Mouse (Mus musculus) hindbrain, embryonic 12.5 days (tissue): ENCODE data around the gene Kcnma1. TPM values are rescaled to one million over a fixed set of nuclear protein-coding genes. Genes with fewer than 3 reads are reported as not detected.
A peak's percentile ranks its signal among the peaks of the same experiment; 100 is the strongest.

Experiments used
- ATAC-seq: fragments of 200-750 bp; cut with Nextera tagmentation; 2 replicates; pipeline ENCODE4 v1.8.0; 2017; ENCODE audit warnings: moderate TSS enrichment; ENCODE audit not compliant: low FRiP score
- H3K27ac ChIP-seq: fragments of 300-500 bp; sonication (generic); 2 replicates; pipeline ENCODE4 v1.5.1; 2016; ENCODE audit warnings: mild to moderate bottlenecking
- H3K27me3 ChIP-seq: fragments of 300-500 bp; sonication (generic); 2 replicates; pipeline ENCODE4 v1.6.1; 2016; ENCODE audit warnings: mild to moderate bottlenecking
- H3K36me3 ChIP-seq: fragments of 300-500 bp; sonication (generic); 2 replicates; pipeline ENCODE4 v1.6.1; 2016; ENCODE audit warnings: mild to moderate bottlenecking
- H3K4me1 ChIP-seq: fragments of 300-500 bp; sonication (generic); 2 replicates; pipeline ENCODE4 v1.6.1; 2016
- H3K4me2 ChIP-seq: fragments of 300-500 bp; sonication (generic); replicated peaks from 2 replicates; pipeline ENCODE4 v1.6.1; 2016; ENCODE audit warnings: mild to moderate bottlenecking
- H3K4me3 ChIP-seq: fragments of 300-500 bp; sonication (generic); 2 replicates; pipeline ENCODE4 v1.5.1; 2016; ENCODE audit warnings: mild to moderate bottlenecking
- H3K9ac ChIP-seq: fragments of 300-500 bp; sonication (generic); 2 replicates; pipeline ENCODE4 v1.6.1; 2016; ENCODE audit warnings: mild to moderate bottlenecking, moderate library complexity
- H3K9me3 ChIP-seq: fragments of 300-500 bp; sonication (generic); replicated peaks from 2 replicates; pipeline ENCODE4 v1.6.1; 2016; ENCODE audit warnings: mild to moderate bottlenecking
- WGBS: fragments of 180-500 bp; shearing (Covaris S2); methylation state at CpG from one replicate; pipeline ENCODE4 v1.1.7; 2016; 5-methylcytosine and 5-hydroxymethylcytosine counted together
- polyA plus RNA-seq: library from polyadenylated mRNA; unstranded; fragments of >200 nt; fragmentation: Nextera tagmentation; extraction: Ambion mirVana; gene quantifications from 2 replicates; pipeline ENCODE4 v1.2.1, GENCODE M21; 2016

Kcnma1 gene
- polyA plus RNA-seq, result 4.3 and 5.0 TPM in 2 replicates

DNA sequence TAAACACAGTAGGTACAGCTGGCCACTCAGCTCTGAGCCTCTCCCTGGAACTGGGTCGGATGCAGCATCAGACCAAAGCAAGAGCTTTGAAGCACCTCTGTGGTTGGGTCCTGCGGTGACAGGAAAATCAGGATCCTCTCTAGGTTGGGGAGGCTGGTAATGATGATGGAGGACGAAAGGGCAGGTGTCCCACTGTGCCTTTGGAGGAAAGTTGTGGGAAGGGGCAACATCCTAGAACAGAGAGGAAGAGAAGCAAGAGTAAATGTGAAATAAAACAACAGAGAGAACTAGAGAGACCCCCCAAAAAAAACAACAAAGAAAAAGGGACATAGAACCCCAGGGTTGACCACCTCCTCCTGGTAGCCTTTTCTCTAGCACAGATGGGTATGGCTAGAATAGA lies at the start of gene Kcnma1:
TSS of gene Kcnma1 (minus strand) at position 101 of the 400 bp plus-strand sequence.
- Histone ChIP-seq H3K4me2 (no peak within 1 kb of the TSS), H3K4me3 (no peak within 1 kb of the TSS), H3K27me3 (peaks cover under 1% of the 10 kb centered on the region; the same call in 1 of the 2 replicates), H3K27ac (no peak within 1 kb of the TSS), H3K4me1 (no peaks in the 10 kb centered on the region), H3K9ac (no peak within 1 kb of the TSS), H3K36me3 (no peaks in the 10 kb centered on the region), H3K9me3 (no peaks in the 10 kb centered on the region)
- WGBS, result 65% methylated on average over 3 of the region's 3 CpGs
- no peak for ATAC-seq

DNA sequence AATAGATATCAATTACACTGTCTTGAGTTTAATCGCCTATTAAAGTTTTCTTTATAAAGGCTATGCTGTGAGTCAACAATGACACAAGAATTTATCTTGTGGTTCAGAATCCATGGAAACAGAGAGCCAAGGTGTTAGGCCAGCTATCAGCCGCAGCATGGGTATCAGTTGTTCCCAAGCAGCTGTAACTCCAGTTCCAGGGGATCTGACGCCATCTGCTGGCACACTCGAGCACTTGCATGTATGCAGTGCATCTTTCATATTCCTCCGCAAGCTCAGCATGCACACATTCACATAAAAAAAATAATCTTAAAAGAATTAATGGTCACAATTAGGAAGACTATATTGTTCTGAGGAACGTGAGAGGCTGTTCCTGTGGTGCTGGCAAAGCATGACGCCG lies 45.5 kb upstream of the Kcnma1 start:
- Histone ChIP-seq H3K27ac (no peak overlapping the region), H3K9me3 (no peaks in the 10 kb centered on the region), H3K9ac (no peak overlapping the region), H3K4me2 (no peak overlapping the region), H3K27me3 (no peaks in the 10 kb centered on the region), H3K36me3 (no peaks in the 10 kb centered on the region), H3K4me3 (no peak overlapping the region), H3K4me1 (no peaks in the 10 kb centered on the region)
- ATAC-seq, result no peak
- 39% methylated on average over 8 of the region's 8 CpGs for WGBS

DNA sequence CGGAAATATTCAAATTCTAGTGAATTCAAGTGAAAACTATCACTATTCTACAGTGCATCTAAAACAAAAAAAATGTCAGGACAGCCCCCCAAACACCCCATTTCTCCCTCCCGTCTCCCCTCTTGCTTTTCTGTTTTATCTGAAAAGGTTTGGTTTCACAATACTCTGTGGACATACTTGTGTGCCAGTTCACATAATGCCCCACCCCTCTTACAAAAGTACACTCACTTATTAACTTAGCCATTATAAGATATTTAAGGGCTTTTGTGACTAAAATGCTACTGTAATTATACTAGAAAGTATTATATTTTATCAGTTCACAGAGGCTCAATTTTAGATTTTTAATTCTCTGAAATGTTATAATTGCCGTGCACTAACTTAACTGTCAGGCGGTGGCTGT lies 45.0 kb upstream of the Kcnma1 start:
- Histone ChIP-seq H3K36me3 (no peaks in the 10 kb centered on the region), H3K9me3 (no peaks in the 10 kb centered on the region), H3K27me3 (no peaks in the 10 kb centered on the region), H3K4me1 (no peaks in the 10 kb centered on the region), H3K4me2 (no peak overlapping the region), H3K27ac (no peak overlapping the region), H3K9ac (no peak overlapping the region), H3K4me3 (no peak overlapping the region)
- WGBS, result 81% methylated on average over 4 of the region's 4 CpGs
- no peak for ATAC-seq

DNA sequence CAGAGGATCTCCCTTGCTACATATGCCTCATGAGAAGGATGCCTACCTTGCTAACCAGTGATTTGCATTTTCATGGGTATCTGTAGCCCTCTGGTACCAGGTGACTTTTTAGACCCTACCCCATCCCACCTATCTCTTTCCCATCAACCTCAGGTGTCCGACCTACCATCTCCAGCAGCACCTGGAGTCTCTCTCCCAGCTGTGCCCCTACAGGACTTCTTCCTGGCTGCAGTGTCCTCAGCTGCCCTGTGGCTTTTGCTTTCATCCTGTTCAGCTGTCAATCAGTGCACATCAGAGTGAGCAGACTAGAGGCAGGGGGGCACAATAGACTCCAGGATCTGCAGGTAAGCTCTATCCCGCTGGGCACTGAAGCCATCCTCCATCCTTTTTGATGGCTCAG lies 37.5 kb upstream of the Kcnma1 start:
- H3K27me3 ChIP-seq, result no peaks in the 10 kb centered on the region
- no peak overlapping the region for H3K27ac ChIP-seq
- no peaks in the 10 kb centered on the region for H3K9me3 ChIP-seq
- 89% methylated on average over 2 of the region's 2 CpGs for WGBS
- no peaks in the 10 kb centered on the region for H3K36me3 ChIP-seq
- H3K4me2 ChIP-seq, result no peak overlapping the region
- H3K9ac ChIP-seq, result no peak overlapping the region
- no peak for ATAC-seq
- H3K4me3 ChIP-seq, result no peak overlapping the region
- no peaks in the 10 kb centered on the region for H3K4me1 ChIP-seq

DNA sequence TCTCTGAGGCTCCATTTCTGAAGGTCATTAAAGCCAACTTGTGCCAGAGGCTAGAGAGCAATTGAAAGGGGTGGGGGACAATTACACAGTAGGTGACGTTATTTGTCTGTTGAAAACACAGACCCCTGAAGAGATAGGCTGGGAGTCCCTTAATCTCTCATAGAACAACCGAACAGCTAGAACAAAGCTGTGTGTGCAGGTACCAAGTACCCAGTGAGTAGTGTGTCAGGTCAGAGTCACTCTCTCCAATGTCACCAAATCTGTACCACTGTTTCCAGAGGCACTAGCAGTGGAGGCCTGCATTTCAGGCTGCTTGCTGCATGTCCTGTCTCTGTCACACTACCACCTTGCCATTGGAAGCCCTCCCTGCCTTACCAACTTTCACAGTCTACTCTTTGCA lies 22.3 kb upstream of the Kcnma1 start:
- Histone ChIP-seq H3K36me3 (no peaks in the 10 kb centered on the region), H3K4me1 (peaks cover 13% of the 10 kb centered on the region), H3K9me3 (no peaks in the 10 kb centered on the region), H3K27me3 (peaks cover 5% of the 10 kb centered on the region; the same call in 1 of the 2 replicates), H3K9ac (no peak overlapping the region), H3K4me3 (no peak overlapping the region), H3K27ac (no peak overlapping the region), H3K4me2 (no peak overlapping the region)
- no peak for ATAC-seq
- WGBS, result 50% methylated on average over 2 of the region's 2 CpGs

DNA sequence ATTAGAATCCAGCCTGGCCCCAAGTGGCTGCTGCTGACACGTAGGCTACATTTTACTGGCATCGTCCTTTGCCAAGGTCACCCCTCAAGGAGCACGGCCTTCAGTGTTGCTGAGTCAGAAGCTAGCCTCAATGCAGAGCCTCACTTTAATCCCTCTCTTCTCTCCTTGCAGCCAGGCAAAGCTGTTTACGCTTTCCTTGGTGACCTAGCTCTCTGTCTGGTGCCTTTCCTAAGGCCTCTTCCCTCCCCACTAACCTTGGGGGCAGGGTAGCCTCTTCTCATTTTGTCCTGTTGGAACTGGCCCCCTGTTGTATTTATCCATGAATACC lies 21.9 kb upstream of the Kcnma1 start:
- H3K4me1 ChIP-seq, result peaks cover 13% of the 10 kb centered on the region
- 50% methylated on average over 4 of the region's 4 CpGs for WGBS
- no peak overlapping the region for H3K27ac ChIP-seq
- no peak overlapping the region for H3K9ac ChIP-seq
- H3K4me3 ChIP-seq, result no peak overlapping the region
- no peaks in the 10 kb centered on the region for H3K9me3 ChIP-seq
- no peak overlapping the region for H3K4me2 ChIP-seq
- no peak for ATAC-seq
- no peaks in the 10 kb centered on the region for H3K36me3 ChIP-seq
- peaks cover 5% of the 10 kb centered on the region; the same call in 1 of the 2 replicates for H3K27me3 ChIP-seq

DNA sequence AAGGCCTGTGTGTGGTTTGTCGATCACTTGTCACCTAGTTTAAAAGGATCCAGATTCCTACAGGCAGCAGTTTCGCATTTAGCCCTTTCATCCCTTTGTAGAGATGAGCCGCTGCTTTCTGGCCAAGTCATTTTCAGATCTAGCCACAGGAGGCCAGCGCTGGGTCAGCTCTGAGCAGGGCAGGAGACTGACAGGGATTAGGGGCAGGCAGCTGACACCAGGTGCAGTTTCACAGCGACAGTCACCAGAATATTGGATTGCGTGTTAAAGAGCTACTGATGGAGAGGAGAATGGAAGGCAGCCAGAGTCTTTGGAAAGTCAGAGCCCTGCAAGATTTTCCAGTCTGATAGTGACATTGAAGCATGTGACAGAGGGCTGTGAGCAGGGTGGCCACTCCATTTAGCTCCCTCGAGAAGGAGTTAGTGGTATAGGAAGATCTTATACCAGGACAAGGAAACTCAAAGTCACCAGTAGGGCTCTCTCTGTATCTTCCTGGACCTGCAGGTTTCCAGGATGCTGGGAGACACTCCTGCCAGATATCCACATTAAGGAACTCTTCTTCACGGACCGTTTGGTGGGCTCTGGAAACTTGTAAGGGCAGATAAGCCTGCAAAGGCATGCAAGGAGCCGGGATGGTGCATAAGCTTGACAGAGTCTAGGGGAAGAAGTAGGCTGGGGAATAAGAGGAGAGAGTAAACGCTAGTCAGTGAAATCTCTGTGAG lies 21.4 kb upstream of the Kcnma1 start:
- no peaks in the 10 kb centered on the region for H3K36me3 ChIP-seq

DNA sequence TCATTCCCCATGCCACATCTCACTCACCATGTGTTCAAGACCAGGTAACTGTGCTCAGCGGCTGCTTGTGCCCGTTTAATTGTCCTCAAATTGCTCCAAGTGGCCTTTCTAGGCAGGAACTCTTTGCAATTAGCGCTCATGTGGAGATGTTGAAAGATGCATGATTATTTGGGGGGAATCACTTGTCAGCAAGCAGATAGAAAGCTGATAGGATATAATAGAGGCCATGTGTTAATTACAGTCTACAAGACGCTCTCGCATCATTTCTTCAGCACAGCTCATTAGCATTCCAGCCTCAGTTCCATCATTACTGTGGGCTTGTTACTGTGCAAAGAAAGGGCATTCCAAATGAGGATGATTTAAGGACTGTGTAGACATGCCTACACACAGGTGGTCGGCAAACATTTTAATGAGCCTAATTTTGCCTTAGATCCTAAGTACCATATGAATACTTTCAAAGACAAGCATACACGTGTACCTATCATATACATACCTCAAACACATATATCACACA lies 18.6 kb upstream of the Kcnma1 start:
- Histone ChIP-seq H3K27me3 (peaks cover 5% of the 10 kb centered on the region; the same call in 1 of the 2 replicates), H3K4me1 (peaks cover 13% of the 10 kb centered on the region), H3K27ac (no peak overlapping the region), H3K9me3 (no peaks in the 10 kb centered on the region), H3K4me3 (no peak overlapping the region), H3K9ac (no peak overlapping the region), H3K4me2 (no peak overlapping the region), H3K36me3 (no peaks in the 10 kb centered on the region)
- WGBS, result 85% methylated on average over 7 of the region's 7 CpGs
- no peak for ATAC-seq

More for the DNA sequence above, 21.4 kb upstream of the Kcnma1 start:
- Histone ChIP-seq H3K4me2 (no peak overlapping the region), H3K4me1 (peaks cover 13% of the 10 kb centered on the region), H3K27ac (no peak overlapping the region), H3K27me3 (peaks cover 5% of the 10 kb centered on the region; the same call in 1 of the 2 replicates), H3K9me3 (no peaks in the 10 kb centered on the region), H3K9ac (0 out of 2 replicates have a peak overlapping the region, but pooled peaks have one; percentile 8), H3K4me3 (no peak overlapping the region)
- no peak for ATAC-seq
- 23% methylated on average over 11 of the region's 11 CpGs for WGBS

DNA sequence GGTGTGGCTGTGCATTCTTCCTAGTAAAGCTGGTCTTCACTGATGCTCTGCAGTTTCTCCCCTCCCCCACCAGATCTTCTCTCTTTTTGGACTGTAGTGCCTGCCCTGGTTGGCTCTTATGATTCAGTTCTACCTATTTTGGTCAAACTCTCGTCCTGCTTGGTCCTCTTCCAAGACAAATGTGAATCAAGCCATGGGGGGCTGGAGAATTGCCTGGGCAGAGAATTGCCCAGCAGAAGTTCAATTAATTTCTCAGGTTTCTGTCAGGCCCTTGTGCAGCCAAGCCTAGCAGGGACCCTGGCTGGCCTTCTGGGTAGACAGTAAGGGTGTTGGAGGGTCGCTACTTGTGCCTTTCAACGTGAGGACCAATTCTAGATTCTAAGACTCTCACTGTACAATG lies 17.9 kb upstream of the Kcnma1 start:
- WGBS, result 68% methylated on average over 3 of the region's 3 CpGs
- H3K9me3 ChIP-seq, result no peaks in the 10 kb centered on the region
- no peak for ATAC-seq
- H3K4me2 ChIP-seq, result no peak overlapping the region
- peaks cover 13% of the 10 kb centered on the region for H3K4me1 ChIP-seq
- H3K4me3 ChIP-seq, result no peak overlapping the region
- H3K27me3 ChIP-seq, result peaks cover 5% of the 10 kb centered on the region; the same call in 1 of the 2 replicates
- H3K27ac ChIP-seq, result no peak overlapping the region
- H3K36me3 ChIP-seq, result no peaks in the 10 kb centered on the region
- H3K9ac ChIP-seq, result no peak overlapping the region

DNA sequence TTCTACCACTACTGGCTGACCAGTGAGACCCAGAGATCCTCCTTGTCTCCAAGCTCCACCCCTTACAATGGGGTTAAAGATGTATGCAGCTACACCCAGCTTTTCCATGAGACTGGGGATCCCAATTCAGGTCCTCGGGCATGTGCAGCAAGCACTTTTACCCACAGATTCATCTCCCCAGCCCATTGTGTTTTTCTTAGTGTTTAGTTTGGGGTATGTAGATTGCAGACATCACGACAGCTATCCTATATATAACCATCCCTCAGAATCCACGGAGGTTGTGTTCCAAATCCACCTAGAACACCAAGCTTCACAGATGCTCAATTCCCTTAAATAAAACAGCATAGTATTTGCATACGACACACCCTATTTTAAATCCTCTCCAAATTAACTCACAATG lies 6.4 kb upstream of the Kcnma1 start:
- ATAC-seq, result no peak
- Histone ChIP-seq H3K27ac (no peak overlapping the region), H3K9me3 (no peaks in the 10 kb centered on the region), H3K4me2 (no peak overlapping the region), H3K36me3 (no peaks in the 10 kb centered on the region), H3K27me3 (no peaks in the 10 kb centered on the region), H3K4me3 (no peak overlapping the region), H3K9ac (no peak overlapping the region), H3K4me1 (no peaks in the 10 kb centered on the region)
- 85% methylated on average over 4 of the region's 4 CpGs for WGBS

DNA sequence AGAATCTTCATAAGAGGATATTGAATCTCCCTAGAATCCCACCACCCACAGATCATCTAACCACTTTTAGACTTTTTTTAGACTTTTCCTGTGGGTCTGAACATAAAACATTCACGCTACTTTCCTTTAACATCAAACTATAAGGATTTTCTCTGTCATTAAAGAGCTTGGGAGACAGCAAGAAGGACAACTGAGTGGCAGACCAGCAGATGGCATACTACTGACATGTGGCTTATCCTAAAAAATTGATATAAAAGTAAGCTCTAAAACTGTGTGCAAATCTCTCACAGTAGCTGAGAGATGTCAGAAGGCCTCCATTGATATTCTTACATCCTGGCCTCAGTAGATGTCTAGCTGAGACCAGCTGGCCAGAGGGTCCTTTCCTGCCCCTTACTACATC lies 4.3 kb downstream of the Kcnma1 start:
- Histone ChIP-seq H3K27ac (no peak overlapping the region), H3K4me1 (peaks cover 4% of the 10 kb centered on the region; the same call in 1 of the 2 replicates), H3K9me3 (no peaks in the 10 kb centered on the region), H3K4me2 (no peak overlapping the region), H3K27me3 (peaks cover 30% of the 10 kb centered on the region), H3K36me3 (no peaks in the 10 kb centered on the region), H3K4me3 (no peak overlapping the region), H3K9ac (no peak overlapping the region)
- WGBS, result 76% methylated on average over 1 of the region's 1 CpGs
- no peak for ATAC-seq

DNA sequence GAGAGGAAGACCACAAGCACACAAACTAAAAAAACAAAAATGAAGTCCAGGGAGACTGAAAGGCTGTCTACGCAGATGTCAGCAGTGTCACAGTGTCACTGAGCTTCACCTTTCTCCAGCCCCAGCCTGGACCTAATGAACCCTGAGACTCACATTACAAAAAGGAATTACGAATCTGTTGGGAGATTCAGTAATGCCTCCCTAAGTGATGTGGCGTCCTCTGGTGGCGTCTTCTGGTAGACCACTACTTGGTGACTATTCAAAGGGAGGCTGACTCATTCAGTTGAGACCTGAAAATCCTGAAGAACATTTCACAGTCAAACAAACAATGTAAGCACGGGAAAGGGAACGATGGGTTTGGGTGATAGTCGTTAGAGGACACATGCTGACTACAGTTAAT lies 6.0 kb downstream of the Kcnma1 start:
- ATAC-seq, result no peak
- no peak overlapping the region for H3K27ac ChIP-seq
- peaks cover 7% of the 10 kb centered on the region; the same call in 1 of the 2 replicates for H3K4me1 ChIP-seq
- no peaks in the 10 kb centered on the region for H3K36me3 ChIP-seq
- 12% methylated on average over 7 of the region's 7 CpGs for WGBS
- H3K9ac ChIP-seq, result no peak overlapping the region
- no peaks in the 10 kb centered on the region for H3K9me3 ChIP-seq
- H3K27me3 ChIP-seq, result peaks cover 43% of the 10 kb centered on the region
- H3K4me2 ChIP-seq, result no peak overlapping the region
- H3K4me3 ChIP-seq, result no peak overlapping the region

DNA sequence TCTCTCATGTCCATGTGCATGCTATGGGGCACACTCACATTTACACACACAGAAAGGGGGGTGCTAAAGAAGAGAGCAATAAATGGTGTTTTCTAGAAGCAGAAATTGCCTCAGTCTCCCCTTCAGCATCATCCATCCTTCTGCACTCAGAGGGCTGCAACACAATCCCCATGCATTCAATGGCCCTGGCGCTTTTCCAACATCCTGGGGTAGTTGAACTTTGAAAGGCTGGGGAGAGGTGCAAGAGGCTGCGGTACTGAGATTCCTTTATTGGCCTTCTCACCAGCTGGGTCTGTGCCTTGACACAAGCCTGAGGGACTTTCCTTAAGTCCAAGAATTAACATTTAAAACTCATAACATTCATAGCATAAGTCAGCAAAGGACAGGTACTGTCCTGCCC lies 8.0 kb downstream of the Kcnma1 start:
- no peak overlapping the region for H3K27ac ChIP-seq
- H3K9me3 ChIP-seq, result no peaks in the 10 kb centered on the region
- H3K9ac ChIP-seq, result no peak overlapping the region
- peaks cover 12% of the 10 kb centered on the region for H3K4me1 ChIP-seq
- H3K4me2 ChIP-seq, result no peak overlapping the region
- no peak overlapping the region for H3K4me3 ChIP-seq
- H3K27me3 ChIP-seq, result peaks cover 61% of the 10 kb centered on the region
- H3K36me3 ChIP-seq, result no peaks in the 10 kb centered on the region
- WGBS, result 55% methylated on average over 2 of the region's 2 CpGs
- no peak for ATAC-seq
